Mouse (Mus musculus) adrenal gland, postnatal 14 days (tissue): ENCODE data around the gene Btbd9. TPM values are rescaled to one million over a fixed set of nuclear protein-coding genes. Genes with fewer than 3 reads are reported as not detected.

Experiments
- DNase-seq: peaks from one replicate; pipeline ENCODE4 v3.0.0; 2021; ENCODE audit warnings: mixed read lengths
- total RNA-seq: library from RNA; stranded (reverse); gene quantifications from 2 replicates; pipeline ENCODE4 v1.2.3, GENCODE M21; 2021

Btbd9 gene
- total RNA-seq, 1 experiment from 2014 or later, result 36.9 TPM

GRCm38 (mm10) chr17:30241720-30242322 is 334.5 kb downstream of the Btbd9 start:
- no peak for DNase-seq

- no peak for DNase-seq
Measured at GRCm38 (mm10) chr17:30241061-30241460, 335.2 kb downstream of the Btbd9 start.

GRCm38 (mm10) chr17:30240659-30241058 is 335.6 kb downstream of the Btbd9 start:
- peak; percentile 29 for DNase-seq

- DNase-seq, result peak; percentile 59
Measured at GRCm38 (mm10) chr17:30239458-30239857, 336.8 kb downstream of the Btbd9 start.

- DNase-seq, result no peak
Measured at GRCm38 (mm10) chr17:30237600-30237999, 338.7 kb downstream of the Btbd9 start.

GRCm38 (mm10) chr17:30236611-30237010 is 339.7 kb downstream of the Btbd9 start:
- DNase-seq, result no peak

GRCm38 (mm10) chr17:30235380-30235779 is 340.9 kb downstream of the Btbd9 start:
- no peak for DNase-seq

- DNase-seq, result no peak
Measured at GRCm38 (mm10) chr17:30232698-30233097, 343.6 kb downstream of the Btbd9 start.

- no peak for DNase-seq
Measured at GRCm38 (mm10) chr17:30231483-30231882, 344.8 kb downstream of the Btbd9 start.

- no peak for DNase-seq
Measured at GRCm38 (mm10) chr17:30230428-30230827, 345.9 kb downstream of the Btbd9 start.

GRCm38 (mm10) chr17:30228439-30229215 is 347.7 kb downstream of the Btbd9 start:
- no peak for DNase-seq

GRCm38 (mm10) chr17:30225030-30225740 is 351.1 kb downstream of the Btbd9 start:
- DNase-seq, result no peak

GRCm38 (mm10) chr17:30222837-30223236 is 353.5 kb downstream of the Btbd9 start:
- no peak for DNase-seq

GRCm38 (mm10) chr17:30222361-30222760 is 353.9 kb downstream of the Btbd9 start:
- DNase-seq, result no peak

- no peak for DNase-seq
Measured at GRCm38 (mm10) chr17:30221677-30222076, 354.6 kb downstream of the Btbd9 start.

- DNase-seq, result peak; percentile 73
Measured at GRCm38 (mm10) chr17:30215741-30216140, 360.5 kb downstream of the Btbd9 start.

GRCm38 (mm10) chr17:30214393-30214792 is 361.9 kb downstream of the Btbd9 start:
- no peak for DNase-seq

GRCm38 (mm10) chr17:30213371-30213770 is 362.9 kb downstream of the Btbd9 start:
- DNase-seq, result no peak

GRCm38 (mm10) chr17:30212647-30213046 is 363.6 kb downstream of the Btbd9 start:
- no peak for DNase-seq

GRCm38 (mm10) chr17:30210936-30211335 is 365.4 kb downstream of the Btbd9 start:
- DNase-seq, result no peak

GRCm38 (mm10) chr17:30210262-30210661 is 366.0 kb downstream of the Btbd9 start:
- DNase-seq, result no peak

GRCm38 (mm10) chr17:30205062-30205825 is 371.0 kb downstream of the Btbd9 start:
- peak; percentile 78 for DNase-seq
